Mouse (Mus musculus): ENCODE measurements around the gene Vmn2r7.

GRCm38 (mm10) chr3:64876669-64877068 lies 32.1 kb upstream of the Vmn2r7 start:
- TF ChIP-seq POU5F1 (IDR thresholded peaks at IDR 0.05; ENCODE audit: borderline replicate concordance, low read length): no peak
- peak; percentile 28 for TF ChIP-seq CTCF (conservative IDR thresholded peaks at IDR 0.05; ENCODE audit: low read length)

Data from E14TG2a.4 (cell line).